Mouse (Mus musculus): ENCODE data around the gene Mas1. TPM values are rescaled to one million over a fixed set of nuclear protein-coding genes. Genes with fewer than 3 reads are reported as not detected.

Gene Mas1
- polyA plus RNA-seq, 1 experiment from 2014 or later, result 2.0 TPM

DNA sequence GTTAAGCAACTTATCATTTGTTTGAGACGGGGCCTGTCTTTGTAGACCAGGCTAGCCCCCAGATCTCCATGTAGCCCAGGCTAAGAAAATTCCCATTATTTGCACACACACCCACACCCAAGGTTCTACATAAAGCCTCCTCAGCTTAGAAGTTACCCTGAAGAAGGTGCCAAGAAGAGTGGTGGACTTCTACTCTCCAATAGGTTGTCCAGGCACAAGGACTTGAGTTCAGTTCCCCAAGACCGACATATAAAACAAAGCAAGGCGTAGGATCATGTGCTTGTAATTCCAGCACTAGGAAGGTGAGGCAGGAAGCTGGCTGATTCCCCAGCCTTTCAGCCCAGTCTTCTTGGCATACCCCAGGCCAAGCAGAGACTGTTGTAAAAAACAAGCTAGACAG lies 69.4 kb downstream of the Mas1 start:
- peaks cover 25% of the 10 kb centered on the region for H3K4me1 ChIP-seq (replicated peaks)
- peaks cover 22% of the 10 kb centered on the region; the same call in 1 of the 2 replicates for H3K36me3 ChIP-seq
- no peak overlapping the region for H3K27ac ChIP-seq
- 92% methylated on average over 3 of the region's 3 CpGs for WGBS
- no peak for ATAC-seq (ENCODE audit: insufficient number of reproducible peaks, insufficient read depth, low FRiP score, low TSS enrichment, low read depth)
- no peak overlapping the region for H3K4me3 ChIP-seq (replicated peaks)
- H3K4me2 ChIP-seq, result no peak overlapping the region
- H3K27me3 ChIP-seq, result no peaks in the 10 kb centered on the region
- H3K9ac ChIP-seq (replicated peaks), result no peak overlapping the region
- H3K9me3 ChIP-seq, result no peaks in the 10 kb centered on the region

DNA sequence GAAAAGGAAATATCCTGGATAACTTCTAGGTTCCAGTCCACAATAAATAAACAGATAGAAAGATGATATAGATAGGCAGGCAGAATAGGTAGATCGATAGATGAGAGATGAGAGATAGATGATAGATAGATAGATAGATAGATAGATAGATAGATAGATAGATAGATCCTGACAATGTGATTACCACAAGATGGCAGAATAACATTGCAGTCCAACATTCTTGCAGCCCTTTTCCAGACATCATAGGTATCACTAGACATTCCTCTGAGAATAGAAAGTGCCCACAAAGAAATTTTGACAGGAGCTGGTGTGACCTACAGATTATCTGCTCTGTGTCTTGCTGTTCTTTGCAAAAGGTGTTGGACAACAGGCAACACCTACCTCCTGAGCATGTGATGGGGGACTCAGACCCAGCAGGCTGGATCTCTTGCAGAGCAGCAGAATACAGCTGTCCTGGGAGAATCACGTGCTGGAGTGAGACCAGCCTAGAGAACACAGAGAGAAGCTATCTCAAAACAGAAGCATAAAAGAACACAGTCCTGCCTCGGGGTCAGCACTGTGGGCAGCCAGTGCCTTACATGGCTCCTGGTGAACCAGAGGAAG lies 70.4 kb downstream of the Mas1 start:
- ATAC-seq (ENCODE audit: insufficient number of reproducible peaks, insufficient read depth, low FRiP score, low TSS enrichment, low read depth), result no peak
- no peak overlapping the region for H3K27ac ChIP-seq
- no peak overlapping the region for H3K9ac ChIP-seq (replicated peaks)
- 84% methylated on average over 3 of the region's 3 CpGs for WGBS
- no peak overlapping the region for H3K4me3 ChIP-seq (replicated peaks)
- no peaks in the 10 kb centered on the region for H3K27me3 ChIP-seq
- H3K4me1 ChIP-seq (replicated peaks), result peaks cover 33% of the 10 kb centered on the region
- H3K36me3 ChIP-seq, result peaks cover 22% of the 10 kb centered on the region; the same call in 1 of the 2 replicates
- no peaks in the 10 kb centered on the region for H3K9me3 ChIP-seq
- no peak overlapping the region for H3K4me2 ChIP-seq

DNA sequence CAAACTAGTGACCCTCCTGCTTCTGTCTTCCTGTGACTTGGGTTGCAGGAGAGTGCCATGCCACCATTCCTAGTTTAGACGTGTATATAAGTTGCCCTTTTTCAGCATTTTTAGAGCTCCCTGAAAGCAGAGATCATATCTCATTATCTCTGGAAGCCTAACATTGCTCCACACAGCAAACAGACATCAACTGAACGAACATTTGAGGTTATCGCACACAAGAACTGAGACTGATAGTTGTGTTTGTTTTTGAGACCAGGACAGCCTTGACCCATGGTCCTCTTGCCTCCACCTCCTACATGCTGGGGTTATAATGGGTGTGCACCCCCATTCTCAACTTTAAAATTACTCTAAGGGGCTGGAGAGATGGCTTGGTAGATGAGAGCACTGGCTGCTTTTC lies 71.3 kb downstream of the Mas1 start:
- 89% methylated on average over 3 of the region's 3 CpGs for WGBS
- peaks cover 22% of the 10 kb centered on the region; the same call in 1 of the 2 replicates for H3K36me3 ChIP-seq
- H3K4me1 ChIP-seq (replicated peaks), result peaks cover 36% of the 10 kb centered on the region
- no peak overlapping the region for H3K27ac ChIP-seq
- no peak overlapping the region for H3K4me2 ChIP-seq
- no peak overlapping the region for H3K9ac ChIP-seq (replicated peaks)
- ATAC-seq (ENCODE audit: insufficient number of reproducible peaks, insufficient read depth, low FRiP score, low TSS enrichment, low read depth), result no peak
- H3K27me3 ChIP-seq, result no peaks in the 10 kb centered on the region
- H3K9me3 ChIP-seq, result no peaks in the 10 kb centered on the region
- H3K4me3 ChIP-seq (replicated peaks), result no peak overlapping the region

DNA sequence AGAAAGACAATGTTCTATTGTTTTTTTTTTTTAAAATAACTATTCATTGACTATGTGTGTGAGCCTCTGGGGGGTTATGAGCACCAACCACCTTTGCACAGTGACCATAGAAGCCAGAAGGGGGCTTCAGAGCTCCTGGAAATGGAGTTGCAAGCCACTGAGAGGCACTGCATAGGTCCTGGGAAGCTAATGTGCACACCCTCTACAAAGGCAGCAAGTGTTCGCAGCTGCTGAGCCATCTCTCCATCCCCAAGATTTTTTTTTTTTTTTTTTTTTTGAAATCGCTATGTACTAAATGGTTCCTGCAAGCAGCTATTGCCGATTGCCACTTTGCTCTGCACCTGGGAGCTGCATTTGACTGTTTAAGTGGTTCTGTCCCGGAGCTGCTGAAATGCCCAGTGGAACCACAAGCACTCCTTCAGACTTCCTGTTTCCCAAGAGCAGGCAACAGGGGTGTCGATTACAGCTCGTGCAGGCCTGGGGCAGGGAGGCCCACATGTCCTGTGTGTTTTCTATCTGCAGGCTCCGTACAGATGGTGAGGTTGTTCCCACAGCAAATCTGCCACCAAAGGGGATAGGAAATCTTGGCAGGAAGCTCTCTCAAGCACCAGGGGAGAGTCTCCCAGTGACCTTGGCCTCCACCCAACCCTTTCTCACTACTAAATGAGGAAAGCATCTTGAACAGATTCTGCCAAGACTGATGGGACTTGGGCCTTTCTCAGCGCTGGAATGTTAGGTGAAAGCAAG lies 74.1 kb downstream of the Mas1 start:
- no peak overlapping the region for H3K9ac ChIP-seq (replicated peaks)
- H3K36me3 ChIP-seq, result peaks cover 17% of the 10 kb centered on the region; the same call in 1 of the 2 replicates
- no peak overlapping the region for H3K4me3 ChIP-seq (replicated peaks)
- peak; percentile 78 for ATAC-seq (ENCODE audit: insufficient number of reproducible peaks, insufficient read depth, low FRiP score, low TSS enrichment, low read depth)
- WGBS, result 29% methylated on average over 8 of the region's 8 CpGs
- H3K27ac ChIP-seq, result peak overlapping the region; percentile 91
- H3K4me2 ChIP-seq, result peak overlapping the region; percentile 21; the same call in 1 of the 2 replicates
- peaks cover 59% of the 10 kb centered on the region for H3K4me1 ChIP-seq (replicated peaks)
- H3K9me3 ChIP-seq, result peaks cover 2% of the 10 kb centered on the region; the same call in 1 of the 2 replicates
- no peaks in the 10 kb centered on the region for H3K27me3 ChIP-seq

DNA sequence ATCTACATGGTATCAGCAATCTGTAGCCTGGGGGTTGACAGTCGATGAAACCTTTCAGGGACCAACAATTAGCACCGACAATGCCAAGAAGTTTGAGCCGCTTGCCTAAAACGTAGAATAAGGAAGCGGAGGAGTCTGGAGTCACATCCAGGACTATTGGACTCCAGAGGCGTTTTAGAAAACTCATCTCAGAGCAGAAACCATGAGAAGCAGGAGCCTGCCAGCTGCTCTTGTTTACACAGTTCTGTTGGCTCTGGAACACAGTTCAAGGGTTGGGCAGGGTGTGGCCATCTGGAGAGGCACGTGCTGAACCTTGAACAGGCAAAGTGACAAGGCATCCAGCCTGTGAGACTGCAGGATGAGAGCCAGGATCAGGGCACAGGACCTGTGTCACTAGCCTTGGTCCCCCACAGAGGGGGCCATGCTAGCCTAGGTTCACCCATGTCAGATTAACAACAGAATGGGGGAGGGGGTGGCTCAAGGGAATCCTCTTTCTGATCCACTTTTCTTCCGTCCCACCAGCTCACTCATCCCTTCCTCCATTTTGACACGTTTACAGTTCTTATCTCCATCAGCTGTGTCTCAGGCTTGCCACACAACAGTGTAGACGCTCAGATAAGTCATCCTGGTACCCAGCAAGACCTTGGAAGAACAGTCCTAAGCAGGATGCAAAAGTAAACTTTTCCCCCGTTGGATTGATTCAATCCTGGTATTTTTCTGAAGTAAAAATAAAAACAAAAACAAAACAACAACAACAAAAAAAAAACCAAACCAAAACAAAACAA lies 75.3 kb downstream of the Mas1 start:
- ATAC-seq (ENCODE audit: insufficient number of reproducible peaks, insufficient read depth, low FRiP score, low TSS enrichment, low read depth), result no peak
- 75% methylated on average over 11 of the region's 11 CpGs for WGBS
- H3K4me1 ChIP-seq (replicated peaks), result peaks cover 59% of the 10 kb centered on the region

DNA sequence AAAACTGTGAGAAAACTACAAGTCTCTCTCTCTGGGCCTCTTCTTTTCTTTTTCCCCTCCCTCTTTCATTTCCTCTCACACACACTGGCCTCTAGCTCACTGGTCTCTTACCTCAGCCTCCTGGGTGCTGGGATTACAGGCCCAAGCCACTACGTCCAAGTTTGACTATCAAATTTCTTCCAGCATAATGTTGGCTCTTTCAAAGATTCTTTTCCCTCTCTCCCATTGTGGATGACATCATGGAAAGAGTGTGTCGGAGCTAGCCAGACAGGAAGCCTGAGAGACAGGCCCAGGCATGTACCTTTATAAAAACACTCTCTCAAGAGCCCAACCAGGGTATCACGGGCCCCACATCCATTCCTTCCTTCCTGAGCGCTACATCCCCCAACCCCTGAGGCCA lies 76.5 kb downstream of the Mas1 start:
- no peak overlapping the region for H3K4me3 ChIP-seq (replicated peaks)
- H3K27ac ChIP-seq, result peak overlapping the region; percentile 90
- H3K36me3 ChIP-seq, result peaks cover 23% of the 10 kb centered on the region
- no peak overlapping the region for H3K9ac ChIP-seq (replicated peaks)
- ATAC-seq (ENCODE audit: insufficient number of reproducible peaks, insufficient read depth, low FRiP score, low TSS enrichment, low read depth), result peak; percentile 45
- peaks cover 14% of the 10 kb centered on the region for H3K9me3 ChIP-seq
- WGBS, result 17% methylated on average over 4 of the region's 4 CpGs
- H3K4me2 ChIP-seq, result 0 out of 2 replicates have a peak overlapping the region, but pooled peaks have one; percentile 0
- peaks cover 59% of the 10 kb centered on the region for H3K4me1 ChIP-seq (replicated peaks)
- H3K27me3 ChIP-seq, result no peaks in the 10 kb centered on the region

More for the DNA sequence above, 75.3 kb downstream of the Mas1 start:
- Histone ChIP-seq H3K36me3 (peaks cover 18% of the 10 kb centered on the region), H3K4me2 (no peak overlapping the region), H3K9me3 (peaks cover 14% of the 10 kb centered on the region), H3K4me3 (replicated peaks) (no peak overlapping the region), H3K27me3 (no peaks in the 10 kb centered on the region), H3K9ac (replicated peaks) (no peak overlapping the region), H3K27ac (peak overlapping the region; percentile 60)

DNA sequence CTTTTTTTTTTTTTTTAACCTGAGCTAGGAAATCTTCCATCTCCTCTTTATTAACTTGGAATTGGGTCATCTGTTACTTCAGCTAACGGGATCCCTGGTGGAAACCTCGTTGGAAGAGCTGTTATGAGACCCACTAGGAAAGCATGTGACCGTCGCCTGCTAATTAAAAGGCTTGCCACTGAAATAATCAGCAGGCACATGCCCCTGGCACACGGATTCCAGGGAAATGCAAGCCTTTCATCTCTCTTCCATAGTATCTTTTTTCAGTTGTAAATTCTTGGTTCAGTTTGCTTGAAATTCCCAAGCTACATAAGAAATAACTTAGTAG lies 76.9 kb downstream of the Mas1 start:
- H3K4me2 ChIP-seq, result peak overlapping the region; percentile 27; the same call in 1 of the 2 replicates
- 7% methylated on average over 5 of the region's 5 CpGs for WGBS
- peaks cover 26% of the 10 kb centered on the region for H3K36me3 ChIP-seq
- no peak overlapping the region for H3K4me3 ChIP-seq (replicated peaks)
- no peaks in the 10 kb centered on the region for H3K27me3 ChIP-seq
- H3K27ac ChIP-seq, result peak overlapping the region; percentile 90
- no peak for ATAC-seq (ENCODE audit: insufficient number of reproducible peaks, insufficient read depth, low FRiP score, low TSS enrichment, low read depth)
- peaks cover 59% of the 10 kb centered on the region for H3K4me1 ChIP-seq (replicated peaks)
- H3K9me3 ChIP-seq, result peaks cover 14% of the 10 kb centered on the region
- no peak overlapping the region for H3K9ac ChIP-seq (replicated peaks)

Small RNA genes within 50 kb of the gene (microRNA-seq; reads per million reads assigned to microRNA genes)
- not detected for gene Gm24085

Other genes starting within 250 kb of the Mas1 start
- gene Slc22a1, start 192.3 kb downstream of the Mas1 start, polyA plus RNA-seq (2016; fragmentation: Nextera tagmentation; extraction: Ambion mirVana), result not detected in 2 replicates
- 43.1 and 48.1 TPM in 2 replicates for gene Igf2r, start 98.5 kb downstream of the Mas1 start, polyA plus RNA-seq (2016; fragmentation: Nextera tagmentation; extraction: Ambion mirVana)
- gene Mrgprh, start 7.9 kb upstream of the Mas1 start, polyA plus RNA-seq (2016; fragmentation: Nextera tagmentation; extraction: Ambion mirVana), result 0.18 TPM in 1 of 2 replicates, not detected in the other
- gene Pnldc1, start 42.1 kb upstream of the Mas1 start, polyA plus RNA-seq (2016; fragmentation: Nextera tagmentation; extraction: Ambion mirVana), result 2.9 and 3.6 TPM in 2 replicates
- gene Tcp1, start 47.6 kb upstream of the Mas1 start, polyA plus RNA-seq (2016; fragmentation: Nextera tagmentation; extraction: Ambion mirVana), result 497 and 531 TPM in 2 replicates
- 172 and 174 TPM in 2 replicates for gene Mrpl18, start 48.2 kb upstream of the Mas1 start, polyA plus RNA-seq (2016; fragmentation: Nextera tagmentation; extraction: Ambion mirVana)
- 0.53 and 1.6 TPM in 2 replicates for gene Acat3, start 72.5 kb upstream of the Mas1 start, polyA plus RNA-seq (2016; fragmentation: Nextera tagmentation; extraction: Ambion mirVana)
- 285 and 287 TPM in 2 replicates for gene Acat2, start 92.6 kb upstream of the Mas1 start, polyA plus RNA-seq (2016; fragmentation: Nextera tagmentation; extraction: Ambion mirVana)
- gene Wtap, start 126.0 kb upstream of the Mas1 start, polyA plus RNA-seq (2016; fragmentation: Nextera tagmentation; extraction: Ambion mirVana), result 131 and 152 TPM in 2 replicates
- 94.3 and 95.6 TPM in 2 replicates for gene Sod2, start 138.7 kb upstream of the Mas1 start, polyA plus RNA-seq (2016; fragmentation: Nextera tagmentation; extraction: Ambion mirVana)
- gene Gpr31b, start 184.2 kb upstream of the Mas1 start, polyA plus RNA-seq (2016; fragmentation: Nextera tagmentation; extraction: Ambion mirVana), result not detected in 2 replicates
- gene Tcp10b, start 193.0 kb upstream of the Mas1 start, polyA plus RNA-seq (2016; fragmentation: Nextera tagmentation; extraction: Ambion mirVana), result not detected in 2 replicates